ENCODE assay signal across 12 mouse cellular contexts in genomic region chr6:53881623-53882022, GRCm38 (mm10).
A peak's percentile ranks its signal among the peaks of the same experiment; 100 is the strongest.
DNase-seq lines count a peak whose midpoint lies in the region; ATAC-seq and TF ChIP-seq lines count a peak whose summit lies in the region.
"Had no signal": no experiment of that assay in that cellular context is flagged by ENCODE, and none has a peak within 500 bp of the region (broad histone marks: within the 10 kb centered on the region; RNA-seq: fewer than 3 reads in every experiment).

No protein-coding gene starts in this region.

- H3K4me3 ChIP-seq in left cerebral cortex, adult 2 months: no peak overlapping the region
- H3K4me3 ChIP-seq in forebrain, embryonic 15.5 days: no peak overlapping the region
- H3K4me3 ChIP-seq in limb, embryonic 14.5 days (replicated peaks; ENCODE audit: low read length): no peak overlapping the region
- H3K4me3 ChIP-seq in stomach, embryonic 16.5 days (replicated peaks; ENCODE audit: low read length): no peak overlapping the region
- H3K4me3 ChIP-seq in cerebellum, adult 2 months (replicated peaks; ENCODE audit: insufficient read depth, low read depth, low read length): no peak overlapping the region
- H3K4me3 ChIP-seq: erythroblast, embryonic 14.5 days had no signal

- no peaks in the 10 kb centered on the region for H3K36me3 ChIP-seq in forebrain, embryonic 15.5 days
- no peaks in the 10 kb centered on the region for H3K36me3 ChIP-seq in limb, embryonic 14.5 days (ENCODE audit: control insufficient read depth, insufficient read depth, low read length)
- H3K36me3 ChIP-seq in stomach, embryonic 16.5 days (ENCODE audit: control insufficient read depth, insufficient read depth, low read length): no peaks in the 10 kb centered on the region

- TF ChIP-seq CTCF in left cerebral cortex, adult 2 months (IDR thresholded peaks at IDR 0.05): no peak
- no peak for TF ChIP-seq CTCF in cerebellum, adult 2 months (IDR thresholded peaks at IDR 0.05; ENCODE audit: borderline replicate concordance, insufficient read depth, low read depth, low read length)

- peak overlapping the region; percentile 47; the same call in 1 of the 2 replicates for H3K27ac ChIP-seq in left cerebral cortex, adult 2 months
- H3K27ac ChIP-seq in forebrain, embryonic 15.5 days (replicated peaks): no peak overlapping the region; the same call in 1 of the 2 replicates
- H3K27ac ChIP-seq in limb, embryonic 14.5 days (replicated peaks; ENCODE audit: low read depth, low read length): peak overlapping the region; percentile 63; the same call in 1 of the 2 replicates
- peak overlapping the region; percentile 55; the same call in 1 of the 2 replicates for H3K27ac ChIP-seq in stomach, embryonic 16.5 days (ENCODE audit: low read length)
- no peak overlapping the region for H3K27ac ChIP-seq in cerebellum, adult 2 months (ENCODE audit: insufficient read depth, low read length)

- H3K4me1 ChIP-seq in forebrain, embryonic 15.5 days: peaks cover 20% of the 10 kb centered on the region
- H3K4me1 ChIP-seq in limb, embryonic 14.5 days (ENCODE audit: control insufficient read depth, insufficient read depth, low read length): peaks cover 27% of the 10 kb centered on the region
- H3K4me1 ChIP-seq in stomach, embryonic 16.5 days (ENCODE audit: control insufficient read depth, insufficient read depth, low read length): peaks cover 24% of the 10 kb centered on the region
- no peaks in the 10 kb centered on the region for H3K4me1 ChIP-seq in cerebellum, adult 2 months (ENCODE audit: control insufficient read depth, insufficient read depth, low read length)

- H3K4me2 ChIP-seq in forebrain, embryonic 15.5 days (replicated peaks): peak overlapping the region; percentile 46
- no peak overlapping the region for H3K4me2 ChIP-seq in limb, embryonic 14.5 days (replicated peaks; ENCODE audit: low read depth, low read length, severe bottlenecking)
- H3K4me2 ChIP-seq in stomach, embryonic 16.5 days (ENCODE audit: low read depth, low read length): no peak overlapping the region

- H3K27me3 ChIP-seq in forebrain, embryonic 15.5 days: no peaks in the 10 kb centered on the region
- H3K27me3 ChIP-seq in limb, embryonic 14.5 days (ENCODE audit: control insufficient read depth, insufficient read depth, low read length): no peaks in the 10 kb centered on the region
- no peaks in the 10 kb centered on the region for H3K27me3 ChIP-seq in stomach, embryonic 16.5 days (ENCODE audit: control insufficient read depth, insufficient read depth, low read length)
- H3K27me3 ChIP-seq in cerebellum, adult 2 months (ENCODE audit: control insufficient read depth, insufficient read depth, low read length): no peaks in the 10 kb centered on the region

- DNase-seq in left cerebral cortex, adult 2 months (ENCODE audit: extremely low spot score in 1 of 2, low spot score in 2 of 2): no peak
- no peak for DNase-seq in left cerebral cortex, postnatal 10 days (ENCODE audit: extremely low spot score in 1 of 2, low spot score in 2 of 2)
- DNase-seq in limb, embryonic 14.5 days (ENCODE audit: low spot score): peak; percentile 36
- no peak for DNase-seq in urinary bladder, postnatal 14 days (ENCODE audit: low spot score)
- DNase-seq in cerebellum, adult 2 months: no peak
- DNase-seq: lung, adult 18-20 months; spleen, adult 18-20 months; thymus, adult 2 months had no signal

- ATAC-seq in forebrain, embryonic 15.5 days (replicated peaks): peak; percentile 48; the same call in 1 of the 2 replicates
- ATAC-seq in limb, embryonic 14.5 days (ENCODE audit: low FRiP score, low read depth): peak; percentile 67
- ATAC-seq in stomach, embryonic 16.5 days (ENCODE audit: insufficient read depth, low FRiP score): no peak
- ATAC-seq in activated CD4-positive, CD25-positive, alpha-beta regulatory T cell, adult 4 months: no peak

- WGBS in forebrain, embryonic 15.5 days: 8% methylated on average over 10 of the region's 10 CpGs
- WGBS in limb, embryonic 14.5 days: 10% methylated on average over 10 of the region's 10 CpGs
- WGBS in stomach, embryonic 16.5 days: 49% methylated on average over 10 of the region's 10 CpGs
- 44% methylated on average over 10 of the region's 10 CpGs for WGBS in cerebellum, adult 2 months

- no peaks in the 10 kb centered on the region for H3K9me3 ChIP-seq in forebrain, embryonic 15.5 days
- H3K9me3 ChIP-seq in limb, embryonic 14.5 days (ENCODE audit: control insufficient read depth, low read length): no peaks in the 10 kb centered on the region
- no peaks in the 10 kb centered on the region for H3K9me3 ChIP-seq in stomach, embryonic 16.5 days (replicated peaks; ENCODE audit: control insufficient read depth, low read length)

- intact Hi-C loops in left cerebral cortex, adult 2 months (cut with DNase I): loop anchor here (5.0 kb wide), 2 partner anchors 59 to 71 kb away; partner anchors contain the start of gene Tril
- intact Hi-C loops in left cerebral cortex, postnatal 10 days (cut with DNase I): loop anchor here (5.0 kb wide), 2 partner anchors 64 to 71 kb away; no protein-coding TSS in a partner anchor

- no peak for TF ChIP-seq POLR2A in limb, embryonic 14.5 days (IDR thresholded peaks at IDR 0.05; ENCODE audit: borderline replicate concordance, extremely low read depth, insufficient read depth, insufficient read length)
- TF ChIP-seq POLR2A in cerebellum, adult 2 months (IDR thresholded peaks at IDR 0.05; ENCODE audit: borderline replicate concordance, insufficient read depth, low read length): no peak

- H3K9ac ChIP-seq in forebrain, embryonic 15.5 days (replicated peaks): no peak overlapping the region
- no peak overlapping the region for H3K9ac ChIP-seq in limb, embryonic 14.5 days (ENCODE audit: low read depth, low read length, severe bottlenecking)
- no peak overlapping the region for H3K9ac ChIP-seq in stomach, embryonic 16.5 days (ENCODE audit: low read length)

Comparison
In these comparisons a context has a peak if more than half of its experiments do, and no peak if none do; other contexts are left out.
1. H3K27ac ChIP-seq: peak in left cerebral cortex, adult 2 months (single experiment), limb, embryonic 14.5 days (single experiment) and stomach, embryonic 16.5 days (single experiment); none in forebrain, embryonic 15.5 days (single experiment) and cerebellum, adult 2 months (single experiment).
2. ATAC-seq: peak in forebrain, embryonic 15.5 days (single experiment) and limb, embryonic 14.5 days (single experiment); none in stomach, embryonic 16.5 days (single experiment) and activated CD4-positive, CD25-positive, alpha-beta regulatory T cell, adult 4 months (single experiment).